Comparison of ENCODE assay signal across 8 mouse cellular contexts in genomic region chr15:96012391-96012775, GRCm38 (mm10).
DNase-seq lines count a peak whose midpoint lies in the region; ATAC-seq lines count a peak whose summit lies in the region.

No protein-coding gene starts in this region.

- 43% methylated on average over 8 of the region's 8 CpGs for WGBS in kidney, embryonic 14.5 days
- WGBS in embryonic facial prominence, embryonic 12.5 days, result 18% methylated on average over 8 of the region's 8 CpGs
- WGBS in limb, embryonic 12.5 days, result 20% methylated on average over 8 of the region's 8 CpGs

- peaks cover 11% of the 10 kb centered on the region for H3K9me3 ChIP-seq in kidney, embryonic 14.5 days (ENCODE audit: control insufficient read depth, low read length)
- peaks cover 6% of the 10 kb centered on the region; the same call in 1 of the 2 replicates for H3K9me3 ChIP-seq in embryonic facial prominence, embryonic 12.5 days
- peaks cover 13% of the 10 kb centered on the region; the same call in 1 of the 2 replicates for H3K9me3 ChIP-seq in limb, embryonic 12.5 days

- no peak overlapping the region for H3K4me3 ChIP-seq in kidney, embryonic 14.5 days (ENCODE audit: low read length)
- H3K4me3 ChIP-seq in embryonic facial prominence, embryonic 12.5 days, result no peak overlapping the region
- H3K4me3 ChIP-seq in limb, embryonic 12.5 days (replicated peaks), result no peak overlapping the region

- peak; percentile 73; the same call in 1 of the 2 replicates for ATAC-seq in kidney, embryonic 14.5 days (ENCODE audit: low FRiP score, low TSS enrichment)
- ATAC-seq in embryonic facial prominence, embryonic 12.5 days (ENCODE audit: insufficient number of reproducible peaks, insufficient read depth, low FRiP score, low TSS enrichment), result peak; percentile 91
- peak; percentile 82 for ATAC-seq in limb, embryonic 12.5 days (ENCODE audit: insufficient number of reproducible peaks, insufficient read depth, low FRiP score, low TSS enrichment, low read depth)
- no peak for ATAC-seq in megakaryocyte progenitor cell, adult 5-6 weeks (replicated peaks; ENCODE audit: poor library complexity)

- H3K9ac ChIP-seq in kidney, embryonic 14.5 days (ENCODE audit: low read depth, low read length), result no peak overlapping the region
- H3K9ac ChIP-seq in embryonic facial prominence, embryonic 12.5 days, result no peak overlapping the region
- peak overlapping the region; percentile 40; the same call in 1 of the 2 replicates for H3K9ac ChIP-seq in limb, embryonic 12.5 days (replicated peaks)

- H3K4me2 ChIP-seq in kidney, embryonic 14.5 days (replicated peaks; ENCODE audit: low read depth, low read length), result no peak overlapping the region
- H3K4me2 ChIP-seq in embryonic facial prominence, embryonic 12.5 days (replicated peaks), result peak overlapping the region; percentile 35
- peak overlapping the region; percentile 17 for H3K4me2 ChIP-seq in limb, embryonic 12.5 days

- no peak overlapping the region for H3K27ac ChIP-seq in kidney, embryonic 14.5 days (ENCODE audit: low read depth, low read length)
- H3K27ac ChIP-seq in embryonic facial prominence, embryonic 12.5 days, result peak overlapping the region; percentile 85
- peak overlapping the region; percentile 82 for H3K27ac ChIP-seq in limb, embryonic 12.5 days

- H3K4me1 ChIP-seq in kidney, embryonic 14.5 days (ENCODE audit: control insufficient read depth, insufficient read depth, low read length), result peaks cover 3% of the 10 kb centered on the region; the same call in 1 of the 2 replicates
- 0 out of 2 replicates have a peak, but pooled peaks cover 4% of the 10 kb centered on the region for H3K4me1 ChIP-seq in embryonic facial prominence, embryonic 12.5 days
- peaks cover 12% of the 10 kb centered on the region for H3K4me1 ChIP-seq in limb, embryonic 12.5 days (replicated peaks)

- no peaks in the 10 kb centered on the region for H3K36me3 ChIP-seq in kidney, embryonic 14.5 days (ENCODE audit: control insufficient read depth, insufficient read depth, low read length)
- no peaks in the 10 kb centered on the region for H3K36me3 ChIP-seq in embryonic facial prominence, embryonic 12.5 days
- no peaks in the 10 kb centered on the region for H3K36me3 ChIP-seq in limb, embryonic 12.5 days

- intact Hi-C loops in left cerebral cortex, postnatal 36 days (cut with DNase I), result no loop called here

- no peak for DNase-seq in kidney, postnatal 25 days
- peak; percentile 31 for DNase-seq in brain, adult 2 months (ENCODE audit: low read depth, low spot score)
- DNase-seq in left cerebral cortex, adult 11 months (ENCODE audit: low spot score), result no peak
- no peak for DNase-seq in left cerebral cortex, postnatal 36 days (ENCODE audit: low spot score in 2 of 2)

- H3K27me3 ChIP-seq in kidney, embryonic 14.5 days (ENCODE audit: control insufficient read depth, insufficient read depth, low read length), result no peaks in the 10 kb centered on the region
- no peaks in the 10 kb centered on the region for H3K27me3 ChIP-seq in embryonic facial prominence, embryonic 12.5 days
- H3K27me3 ChIP-seq in limb, embryonic 12.5 days, result no peaks in the 10 kb centered on the region
